Mouse (Mus musculus) intestine, embryonic 15.5 days (tissue): ENCODE results near the gene Rin1. TPM values are rescaled to one million over a fixed set of nuclear protein-coding genes. Genes with fewer than 3 reads are reported as not detected.
"Not testable (repeated sequence)": the region's sequence is repeated elsewhere in the genome, so short reads cannot be mapped to it uniquely, and the experiment has no call there.

Source experiments
- ATAC-seq: fragments of 200-750 bp; cut with Nextera tagmentation; 2 replicates; pipeline ENCODE4 v1.8.0; 2017; ENCODE audit warnings: moderate TSS enrichment, moderate library complexity
- H3K27ac ChIP-seq: fragments of 300-500 bp; sonication (generic); 2 replicates; pipeline ENCODE4 v1.5.1; 2015; ENCODE audit warnings: mild to moderate bottlenecking, inconsistent platforms
- H3K27me3 ChIP-seq: fragments of 300-500 bp; sonication (generic); replicated peaks from 2 replicates; pipeline ENCODE4 v1.6.1; 2015; ENCODE audit warnings: inconsistent platforms
- H3K36me3 ChIP-seq: fragments of 300-500 bp; sonication (generic); 2 replicates; pipeline ENCODE4 v1.6.1; 2015; ENCODE audit warnings: inconsistent platforms
- H3K4me1 ChIP-seq: fragments of 300-500 bp; sonication (generic); replicated peaks from 2 replicates; pipeline ENCODE4 v1.6.1; 2015; ENCODE audit warnings: inconsistent platforms
- H3K4me2 ChIP-seq: fragments of 300-500 bp; sonication (generic); replicated peaks from 2 replicates; pipeline ENCODE4 v1.6.1; 2015; ENCODE audit warnings: mild to moderate bottlenecking, inconsistent platforms
- H3K4me3 ChIP-seq: fragments of 300-500 bp; sonication (generic); replicated peaks from 2 replicates; pipeline ENCODE4 v1.5.1; 2015; ENCODE audit warnings: inconsistent platforms
- H3K9ac ChIP-seq: fragments of 300-500 bp; sonication (generic); 2 replicates; pipeline ENCODE4 v1.6.1; 2015; ENCODE audit warnings: inconsistent platforms
- H3K9me3 ChIP-seq: fragments of 300-500 bp; sonication (generic); 2 replicates; pipeline ENCODE4 v1.6.1; 2016; ENCODE audit warnings: inconsistent platforms
- WGBS: fragments of 180-500 bp; shearing (Covaris S2); methylation state at CpG from one replicate; pipeline ENCODE4 v1.1.7; 2015; 5-methylcytosine and 5-hydroxymethylcytosine counted together
- polyA plus RNA-seq: library from polyadenylated mRNA; unstranded; fragments of >200 nt; fragmentation: Nextera tagmentation; extraction: Ambion mirVana; gene quantifications from 2 replicates; pipeline ENCODE4 v1.2.1, GENCODE M21; 2015

Gene Rin1
- polyA plus RNA-seq, 1 experiment from 2014 or later = 2.7 TPM

DNA sequence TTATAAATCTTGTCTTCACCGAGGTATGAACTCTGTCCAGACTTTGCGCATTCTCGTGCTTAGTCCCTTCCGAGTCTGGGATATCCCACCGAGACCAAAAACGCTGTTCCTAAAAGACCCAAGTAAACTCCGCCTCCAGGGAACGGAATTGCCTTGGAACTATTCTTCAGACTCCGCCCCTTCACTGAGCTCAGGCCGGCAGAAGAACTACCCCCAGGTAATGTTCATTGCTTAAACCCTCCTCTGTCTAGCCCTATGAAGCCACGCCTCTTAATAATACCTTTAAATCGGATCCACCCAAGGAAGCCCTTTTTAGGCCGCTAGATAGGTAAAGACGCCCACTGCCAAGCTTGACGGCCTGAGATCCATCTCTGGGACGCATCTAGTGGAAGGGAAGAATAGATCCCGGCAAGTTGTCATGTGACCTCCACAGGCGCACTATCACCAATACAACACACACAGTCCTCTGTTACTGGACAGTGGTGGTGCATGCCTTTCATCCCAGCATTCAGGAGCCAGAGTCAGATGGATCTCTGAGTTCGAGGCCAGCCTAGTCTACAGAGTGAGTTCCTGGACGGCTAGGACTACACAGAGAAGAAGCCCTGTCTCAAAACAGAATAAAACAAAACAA, 22.2 kb downstream of the Rin1 start:
- H3K27me3 ChIP-seq = peaks cover 21% of the 10 kb centered on the region
- H3K4me1 ChIP-seq = peaks cover 49% of the 10 kb centered on the region

DNA sequence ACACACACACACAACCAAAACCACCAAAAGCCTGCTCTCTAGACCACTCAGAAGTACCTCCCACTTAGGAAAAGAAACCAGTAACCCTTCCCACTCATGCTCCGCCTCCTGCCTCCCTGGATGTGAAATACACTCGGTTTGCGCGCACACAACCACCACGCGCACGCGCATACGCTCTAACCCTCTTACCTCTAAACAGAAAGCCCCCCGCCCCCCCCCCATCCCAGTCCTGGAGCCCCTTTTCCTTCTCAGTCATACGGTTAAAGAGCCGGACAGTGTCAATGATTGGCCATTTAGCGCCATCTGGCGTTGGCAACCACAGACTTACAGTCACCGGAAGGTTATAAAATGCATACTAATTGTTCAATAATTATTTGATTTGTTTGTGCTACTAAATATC, 22.7 kb downstream of the Rin1 start:
- WGBS = 2% methylated on average over 15 of the region's 15 CpGs
- ATAC-seq = no peak; the same call in 1 of the 2 replicates
- H3K27me3 ChIP-seq = peaks cover 18% of the 10 kb centered on the region
- no peak overlapping the region; the same call in 1 of the 2 replicates for H3K27ac ChIP-seq
- no peak overlapping the region for H3K9ac ChIP-seq
- H3K4me1 ChIP-seq = peaks cover 45% of the 10 kb centered on the region
- H3K4me2 ChIP-seq = peak overlapping the region; percentile 90
- peak overlapping the region; percentile 55 for H3K4me3 ChIP-seq
- H3K9me3 ChIP-seq = no peaks in the 10 kb centered on the region
- H3K36me3 ChIP-seq = no peaks in the 10 kb centered on the region

More for the DNA sequence above, 22.2 kb downstream of the Rin1 start:
- Histone ChIP-seq H3K9me3 (no peaks in the 10 kb centered on the region), H3K4me3 (peak overlapping the region; percentile 55), H3K27ac (peak overlapping the region; percentile 88), H3K9ac (no peak overlapping the region), H3K36me3 (no peaks in the 10 kb centered on the region), H3K4me2 (peak overlapping the region; percentile 90)
- WGBS = 2% methylated on average over 20 of the region's 20 CpGs
- peak; percentile 36 for ATAC-seq

DNA sequence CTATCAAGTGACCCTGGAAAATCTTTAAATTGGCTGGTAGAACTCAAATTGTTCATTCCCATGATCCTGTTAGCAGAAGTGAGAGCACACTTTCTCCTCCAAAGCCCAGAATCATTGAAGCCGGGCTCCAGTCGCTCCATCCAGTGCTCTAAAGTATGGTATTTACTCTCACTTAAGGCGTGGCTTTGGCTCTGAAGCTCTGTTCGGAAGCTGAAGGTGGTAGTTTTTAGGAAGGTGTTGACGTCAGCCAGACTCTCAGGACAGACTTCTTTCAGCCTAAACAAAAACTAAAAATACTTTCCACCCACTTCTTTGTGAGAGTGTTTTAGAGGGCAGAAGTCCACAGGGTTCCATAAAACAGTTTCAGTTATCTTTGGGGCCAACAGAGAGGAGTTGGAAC, 23.2 kb downstream of the Rin1 start:
- Histone ChIP-seq H3K27me3 (peaks cover 13% of the 10 kb centered on the region), H3K4me3 (no peak overlapping the region), H3K4me1 (peaks cover 41% of the 10 kb centered on the region), H3K9me3 (no peaks in the 10 kb centered on the region), H3K9ac (no peak overlapping the region), H3K36me3 (no peaks in the 10 kb centered on the region), H3K27ac (no peak overlapping the region), H3K4me2 (no peak overlapping the region)
- WGBS = 22% methylated on average over 5 of the region's 5 CpGs
- ATAC-seq = no peak

DNA sequence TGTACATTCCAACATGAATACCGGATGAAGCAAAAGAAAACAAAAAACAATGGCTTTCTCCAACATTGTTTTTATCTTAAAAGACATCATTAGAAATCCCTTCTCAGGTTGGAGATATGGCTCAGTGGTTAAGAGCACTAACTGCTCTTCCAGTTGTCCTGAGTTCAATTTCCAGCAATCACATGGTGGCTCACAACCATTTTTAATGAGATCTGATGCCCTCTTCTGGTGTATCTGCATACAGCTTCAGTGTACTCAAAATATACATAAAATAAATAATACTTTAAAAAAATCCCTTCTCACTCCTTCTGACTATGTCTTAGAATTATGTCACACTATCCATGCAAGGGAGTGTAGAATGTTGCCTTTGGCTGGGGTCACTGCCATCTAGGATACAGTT, 29.0 kb downstream of the Rin1 start:
- ATAC-seq = no peak
- Histone ChIP-seq H3K27me3 (peaks cover 41% of the 10 kb centered on the region), H3K4me1 (no peaks in the 10 kb centered on the region), H3K36me3 (no peaks in the 10 kb centered on the region), H3K4me3 (no peak overlapping the region), H3K4me2 (no peak overlapping the region), H3K9me3 (no peaks in the 10 kb centered on the region), H3K9ac (no peak overlapping the region), H3K27ac (no peak overlapping the region)
- 95% methylated on average over 1 of the region's 1 CpGs for whole genome bisulfite sequencing

DNA sequence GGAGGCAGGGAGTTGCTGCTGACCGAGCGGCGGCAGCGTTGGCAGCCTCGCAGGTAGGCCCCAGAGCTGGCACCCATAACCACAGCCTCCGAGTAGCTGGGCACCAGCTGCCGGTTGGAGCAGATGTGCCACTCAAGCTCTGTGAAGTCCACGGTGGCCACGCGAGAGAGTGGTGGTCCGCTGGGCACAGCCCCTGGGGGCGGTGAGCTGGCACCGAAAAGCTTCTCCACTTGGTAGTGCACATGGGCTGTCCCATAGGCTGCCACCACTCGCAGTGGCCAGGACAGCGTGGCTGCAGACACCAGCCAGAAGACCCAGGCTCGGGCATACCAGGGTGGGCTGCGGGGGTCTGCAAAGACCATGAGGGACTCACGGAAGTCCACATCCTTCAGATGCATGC, 31.7 kb downstream of the Rin1 start:
- H3K9ac ChIP-seq = no peak overlapping the region
- no peak overlapping the region for H3K4me2 ChIP-seq
- no peak for ATAC-seq
- no peak overlapping the region for H3K4me3 ChIP-seq
- no peaks in the 10 kb centered on the region for H3K36me3 ChIP-seq
- 54% methylated on average over 18 of the region's 18 CpGs for WGBS
- H3K4me1 ChIP-seq = peaks cover 6% of the 10 kb centered on the region; the same call in 1 of the 2 replicates
- no peak overlapping the region for H3K27ac ChIP-seq
- H3K9me3 ChIP-seq = no peaks in the 10 kb centered on the region
- peaks cover 63% of the 10 kb centered on the region for H3K27me3 ChIP-seq

DNA sequence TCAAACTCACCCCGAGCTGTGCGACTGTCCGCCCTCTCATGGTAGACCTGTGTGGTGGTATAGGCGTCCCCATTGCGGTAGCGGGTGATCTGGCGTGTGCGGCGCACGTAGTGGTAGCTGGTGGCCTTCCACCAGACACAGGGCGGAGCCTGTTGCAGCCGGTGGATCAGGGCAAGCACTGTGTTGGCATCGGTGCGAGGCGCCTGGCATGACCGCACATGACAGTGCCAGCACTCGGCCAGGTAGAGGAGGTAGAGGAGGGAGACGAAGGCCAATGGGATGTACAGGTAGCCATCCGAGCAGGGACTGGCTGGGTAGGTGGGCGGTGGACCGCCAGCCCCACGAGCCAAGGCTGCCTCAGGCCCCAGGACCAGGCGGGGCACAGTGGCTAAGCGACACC, 32.3 kb downstream of the Rin1 start:
- 62% methylated on average over 24 of the region's 24 CpGs for WGBS
- H3K4me2 ChIP-seq = no peak overlapping the region
- no peaks in the 10 kb centered on the region for H3K9me3 ChIP-seq
- no peaks in the 10 kb centered on the region for H3K36me3 ChIP-seq
- H3K27me3 ChIP-seq = peaks cover 63% of the 10 kb centered on the region
- no peak overlapping the region for H3K27ac ChIP-seq
- H3K9ac ChIP-seq = no peak overlapping the region
- H3K4me3 ChIP-seq = no peak overlapping the region
- peaks cover 11% of the 10 kb centered on the region; the same call in 1 of the 2 replicates for H3K4me1 ChIP-seq
- no peak for ATAC-seq

DNA sequence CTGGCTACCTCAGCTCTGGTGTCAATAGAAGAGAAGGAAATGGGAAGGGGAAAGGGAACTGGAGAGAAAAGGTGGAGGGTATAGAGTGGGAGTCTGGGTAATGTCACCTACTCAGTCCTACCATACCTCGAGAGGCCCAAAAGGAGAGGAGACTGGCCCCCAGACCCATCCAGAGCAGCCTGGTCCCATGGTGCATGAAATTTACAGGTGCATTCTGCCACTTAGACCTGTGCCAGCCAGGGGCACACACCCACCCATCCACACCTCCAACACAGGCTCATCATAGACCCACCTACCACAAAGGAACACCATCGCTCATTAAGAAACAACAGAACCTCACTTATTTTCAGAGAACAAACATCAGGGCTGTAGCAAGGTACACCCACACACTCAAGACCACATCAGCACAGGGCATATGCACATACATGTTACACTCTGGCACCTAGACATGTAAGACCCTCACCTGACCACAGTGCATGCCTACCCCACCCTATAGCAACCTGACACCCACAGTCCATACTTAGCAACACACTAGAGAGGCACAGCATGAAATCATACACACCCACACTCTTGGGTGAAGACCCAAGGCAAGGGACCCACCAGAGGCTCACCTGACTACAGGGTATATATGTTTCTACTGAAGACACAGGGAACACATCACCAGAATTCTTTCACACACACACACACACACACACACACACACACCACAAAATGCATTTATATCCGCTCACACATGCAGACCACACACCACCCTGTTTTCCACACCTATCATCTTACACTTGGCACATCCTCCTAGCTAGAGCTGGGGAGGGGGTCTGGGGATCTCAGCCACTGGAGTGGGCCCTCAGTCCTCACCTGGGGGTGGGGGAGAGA, 33.9 kb downstream of the Rin1 start:
- Histone ChIP-seq H3K36me3 (no peaks in the 10 kb centered on the region), H3K4me2 (peak overlapping the region; percentile 89; the same call in 1 of the 2 replicates), H3K9me3 (no peaks in the 10 kb centered on the region), H3K27ac (no peak overlapping the region), H3K27me3 (peaks cover 63% of the 10 kb centered on the region), H3K4me3 (peak overlapping the region; percentile 48; the same call in 1 of the 2 replicates), H3K9ac (no peak overlapping the region), H3K4me1 (peaks cover 17% of the 10 kb centered on the region)
- 63% methylated on average over 3 of the region's 3 CpGs for WGBS
- ATAC-seq = no peak

DNA sequence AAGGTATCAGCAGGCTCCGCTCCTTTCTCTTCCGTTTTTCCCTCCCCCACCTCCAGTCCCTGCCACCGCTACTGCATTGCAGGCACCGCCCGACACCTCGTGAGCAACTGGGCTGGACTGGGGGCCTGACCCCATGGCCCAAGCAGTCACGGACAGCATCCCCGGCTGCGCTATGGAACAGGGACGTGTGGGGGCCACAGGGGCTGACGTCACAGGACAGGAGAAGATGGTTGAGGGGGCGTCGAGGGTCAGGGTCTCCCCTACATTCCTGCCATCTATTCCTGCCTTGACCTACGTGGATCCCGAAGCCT, 34.5 kb downstream of the Rin1 start:
- peaks cover 63% of the 10 kb centered on the region for H3K27me3 ChIP-seq
- 3% methylated on average over 15 of the region's 15 CpGs for WGBS
- no peak for ATAC-seq
- H3K27ac ChIP-seq = no peak overlapping the region
- peaks cover 2% of the 10 kb centered on the region; the same call in 1 of the 2 replicates for H3K36me3 ChIP-seq
- peaks cover 23% of the 10 kb centered on the region for H3K4me1 ChIP-seq
- H3K9me3 ChIP-seq = no peaks in the 10 kb centered on the region
- peak overlapping the region; percentile 48 for H3K4me3 ChIP-seq
- peak overlapping the region; percentile 89 for H3K4me2 ChIP-seq
- peak overlapping the region; percentile 47; the same call in 1 of the 2 replicates for H3K9ac ChIP-seq

DNA sequence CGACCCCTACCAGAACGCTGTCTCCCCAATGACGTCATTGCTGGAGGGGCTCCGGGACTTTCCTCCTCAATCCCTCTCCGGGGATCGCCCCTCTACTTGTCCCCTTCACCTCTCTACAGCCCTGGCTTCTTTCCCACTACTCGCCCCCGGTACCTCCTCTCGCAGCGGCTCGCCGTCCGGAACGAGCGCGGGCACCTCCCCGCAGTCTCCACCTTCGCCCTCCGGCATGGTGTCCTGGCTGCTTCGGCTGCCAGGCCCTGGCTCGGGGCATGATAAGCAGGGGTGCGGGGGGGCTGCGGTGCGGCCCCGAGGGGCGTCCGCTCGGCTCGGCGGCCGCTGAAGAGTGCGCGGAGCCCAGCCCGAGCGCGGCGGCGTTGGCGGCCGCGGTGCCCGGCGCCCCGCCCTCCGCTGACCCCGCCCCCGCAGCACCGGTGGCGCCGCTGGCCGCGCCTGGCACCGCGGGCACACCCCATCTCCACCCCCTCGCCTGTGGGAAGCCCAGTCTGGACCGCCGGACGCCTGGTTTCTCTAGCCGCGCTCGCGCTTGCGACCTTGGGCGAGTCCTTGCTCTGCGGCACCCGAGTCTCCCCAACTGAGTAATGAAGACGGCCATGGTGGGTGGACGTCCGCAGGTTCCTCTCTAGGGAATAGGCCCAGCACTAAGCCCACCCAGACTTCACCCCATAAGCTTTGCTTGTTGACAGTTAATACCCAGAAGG, 35.0 kb downstream of the Rin1 start, which contains the start of gene Tmem151a:
Gene Tmem151a, minus strand, starts transcription at position 387 of the 719 bp plus-strand sequence.
- WGBS = under 1% methylated on average over 50 of the region's 69 CpGs
- Histone ChIP-seq H3K4me3 (peak within 1 kb of the TSS; percentile 48), H3K9me3 (no peaks in the 10 kb centered on the region), H3K27me3 (peaks cover 59% of the 10 kb centered on the region), H3K9ac (peak within 1 kb of the TSS; percentile 47), H3K4me1 (peaks cover 23% of the 10 kb centered on the region), H3K27ac (no peak within 1 kb of the TSS), H3K4me2 (peak within 1 kb of the TSS; percentile 89), H3K36me3 (peaks cover 6% of the 10 kb centered on the region; the same call in 1 of the 2 replicates)
- ATAC-seq = no peak

DNA sequence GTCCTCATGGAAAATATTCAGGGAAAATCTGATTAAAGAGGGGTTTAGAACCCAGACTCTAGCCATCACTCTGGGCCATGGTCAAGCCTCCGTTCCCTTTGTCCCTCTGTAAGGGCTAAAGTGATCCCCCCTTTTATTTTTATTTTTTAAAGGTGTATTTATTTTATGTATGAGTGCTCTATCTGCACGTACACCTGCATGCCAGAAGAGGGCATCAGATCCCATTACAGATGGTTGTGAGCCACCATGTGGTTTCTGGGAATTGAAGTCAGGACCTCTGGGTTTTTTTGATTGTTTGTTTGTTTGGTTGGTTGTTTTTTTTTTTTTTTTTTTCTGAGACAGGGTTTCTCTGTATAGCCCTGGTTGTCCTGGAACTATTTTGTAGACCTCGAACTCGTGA, 36.3 kb downstream of the Rin1 start:
- ATAC-seq, H3K4me2 ChIP-seq, H3K9me3 ChIP-seq, H3K9ac ChIP-seq, H3K4me3 ChIP-seq, H3K27ac ChIP-seq: not testable (repeated sequence)
- 60% methylated on average over 4 of the region's 4 CpGs for WGBS
- Histone ChIP-seq H3K4me1 (peaks cover 23% of the 10 kb centered on the region), H3K27me3 (peaks cover 47% of the 10 kb centered on the region), H3K36me3 (peaks cover 15% of the 10 kb centered on the region)

DNA sequence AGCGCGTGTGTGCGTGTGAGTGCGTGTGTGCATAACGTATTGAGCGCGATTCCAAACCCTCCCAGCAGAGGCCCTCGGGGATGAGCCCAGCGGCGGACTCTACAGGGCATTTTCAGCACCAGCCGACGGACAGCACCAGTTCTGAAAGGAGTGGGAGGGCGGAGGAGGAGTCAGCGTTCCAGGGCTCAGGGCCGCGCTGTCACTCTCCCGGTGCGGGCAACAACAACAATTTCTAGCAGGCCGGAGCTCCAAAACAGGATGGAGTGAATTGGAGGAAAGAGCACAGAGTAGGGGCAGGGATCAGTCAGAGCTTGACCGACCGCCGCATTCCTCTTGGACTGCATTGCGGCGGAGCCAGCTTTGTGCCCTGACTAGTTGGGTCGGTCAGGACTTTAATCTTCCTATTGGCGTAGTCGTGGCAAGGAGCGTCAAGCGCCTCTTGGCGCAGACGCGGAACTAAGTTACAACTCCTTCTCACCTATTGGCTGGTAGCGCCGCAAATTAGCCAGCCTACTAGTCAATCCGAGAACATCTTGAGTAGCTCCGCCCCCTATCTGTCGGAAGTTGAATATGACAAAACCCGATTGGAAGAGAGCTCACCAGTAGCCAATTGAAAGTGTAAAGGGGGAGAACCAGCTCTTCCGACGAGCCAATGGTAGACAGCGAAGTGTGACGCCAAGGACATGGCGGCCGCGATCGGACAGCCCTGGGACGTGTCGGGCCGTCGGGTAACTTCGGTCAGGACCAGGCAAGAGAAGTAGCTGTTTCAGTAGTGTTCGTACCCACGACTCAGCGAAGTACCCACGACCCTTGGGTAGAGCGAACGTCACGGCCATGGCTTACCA, 37.8 kb downstream of the Rin1 start, which contains the start of gene Yif1a:
Gene Yif1a, plus strand, starts transcription at position 655 of the 845 bp plus-strand sequence.
- H3K27ac ChIP-seq = peak within 1 kb of the TSS; percentile 76
- H3K9me3 ChIP-seq = no peaks in the 10 kb centered on the region
- ATAC-seq = peak; percentile 96
- peaks cover 30% of the 10 kb centered on the region for H3K36me3 ChIP-seq
- H3K9ac ChIP-seq = peak within 1 kb of the TSS; percentile 79
- under 1% methylated on average over 58 of the region's 58 CpGs for WGBS
- peaks cover 32% of the 10 kb centered on the region for H3K27me3 ChIP-seq
- H3K4me3 ChIP-seq = peak within 1 kb of the TSS; percentile 73
- H3K4me2 ChIP-seq = peak within 1 kb of the TSS; percentile 79
- peaks cover 23% of the 10 kb centered on the region for H3K4me1 ChIP-seq
